Mouse (Mus musculus) common myeloid progenitor, adult 5-6 weeks (primary cell): ENCODE results near the gene Plekho2. TPM values are rescaled to one million over a fixed set of nuclear protein-coding genes. Genes with fewer than 3 reads are reported as not detected.

Source experiments
- total RNA-seq: library from RNA; stranded (forward); fragments of 200-1000, 187-1606 nt; gene quantifications from 2 replicates; pipeline ENCODE4 v1.2.3, GENCODE M21; 2017

Gene Plekho2
- total RNA-seq, 1 experiment from 2014 or later = 20.0 TPM

Other genes starting within 250 kb of the Plekho2 start
- gene Pdcd7, start 233.9 kb downstream of the Plekho2 start, total RNA-seq = 24.3 and 29.0 TPM in 2 replicates
- not detected in 2 replicates for gene Ubap1l, start 219.0 kb downstream of the Plekho2 start, total RNA-seq
- gene Kbtbd13, start 188.4 kb downstream of the Plekho2 start, total RNA-seq = 0.55 TPM in 1 of 2 replicates, not detected in the other
- 0.14 TPM in 1 of 2 replicates, not detected in the other for gene Rasl12, start 181.5 kb downstream of the Plekho2 start, total RNA-seq
- not detected in 2 replicates for gene Slc51b, start 157.1 kb downstream of the Plekho2 start, total RNA-seq
- gene Mtfmt, start 144.3 kb downstream of the Plekho2 start, total RNA-seq = 19.2 and 21.0 TPM in 2 replicates
- 39.9 and 42.2 TPM in 2 replicates for gene Spg21, start 119.1 kb downstream of the Plekho2 start, total RNA-seq
- gene Ankdd1a, start 59.8 kb downstream of the Plekho2 start, total RNA-seq = not detected in 2 replicates
- 12.9 and 29.1 TPM in 2 replicates for gene Pif1, start 7.1 kb upstream of the Plekho2 start, total RNA-seq
- gene Rbpms2, start 49.6 kb upstream of the Plekho2 start, total RNA-seq = 2.0 and 3.1 TPM in 2 replicates
- 40.1 and 45.3 TPM in 2 replicates for gene Oaz2, start 88.0 kb upstream of the Plekho2 start, total RNA-seq
- gene Zfp609, start 247.5 kb upstream of the Plekho2 start, total RNA-seq = 4.9 and 11.9 TPM in 2 replicates